Mouse (Mus musculus): Measurements from ENCODE around the gene Cdh1. TPM values are rescaled to one million over a fixed set of nuclear protein-coding genes. Genes with fewer than 3 reads are reported as not detected.
A peak's percentile ranks its signal among the peaks of the same experiment; 100 is the strongest.
"Not testable (repeated sequence)": the region's sequence is repeated elsewhere in the genome, so short reads cannot be mapped to it uniquely, and the experiment has no call there.

The Cdh1 gene
- polyA plus RNA-seq, 1 experiment from 2014 or later: 19.9 TPM

DNA sequence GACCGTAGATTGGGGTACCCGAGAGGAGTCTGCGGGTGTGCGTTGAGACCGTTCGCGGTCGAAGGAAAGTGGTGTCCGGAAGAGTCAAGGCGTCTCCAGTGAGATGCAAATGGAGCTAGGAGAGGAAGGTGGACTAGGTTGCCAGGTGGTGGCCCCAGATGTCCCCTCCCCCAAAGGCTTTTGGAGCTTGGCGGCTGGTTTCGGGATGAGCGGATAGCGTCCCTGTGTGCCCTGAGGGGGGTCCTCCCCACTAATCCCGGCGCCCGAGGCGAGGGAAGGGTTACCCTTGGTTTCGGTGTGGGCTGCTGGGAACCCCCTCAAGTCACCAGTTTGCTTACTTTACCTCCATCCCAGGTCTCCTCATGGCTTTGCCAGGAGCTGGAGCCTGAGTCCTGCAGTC, 782 bp downstream of the Cdh1 start:
- Histone ChIP-seq H3K4me2 (replicated peaks) (peak overlapping the region; percentile 90), H3K9ac (peak overlapping the region; percentile 64; the same call in 1 of the 2 replicates), H3K36me3 (no peaks in the 10 kb centered on the region), H3K4me1 (peaks cover 16% of the 10 kb centered on the region), H3K4me3 (peak overlapping the region; percentile 55), H3K9me3 (no peaks in the 10 kb centered on the region), H3K27ac (no peak overlapping the region), H3K27me3 (peaks cover 76% of the 10 kb centered on the region)
- 2% methylated on average over 19 of the region's 19 CpGs for WGBS
- ATAC-seq (ENCODE audit: low FRiP score, low read depth): no peak

DNA sequence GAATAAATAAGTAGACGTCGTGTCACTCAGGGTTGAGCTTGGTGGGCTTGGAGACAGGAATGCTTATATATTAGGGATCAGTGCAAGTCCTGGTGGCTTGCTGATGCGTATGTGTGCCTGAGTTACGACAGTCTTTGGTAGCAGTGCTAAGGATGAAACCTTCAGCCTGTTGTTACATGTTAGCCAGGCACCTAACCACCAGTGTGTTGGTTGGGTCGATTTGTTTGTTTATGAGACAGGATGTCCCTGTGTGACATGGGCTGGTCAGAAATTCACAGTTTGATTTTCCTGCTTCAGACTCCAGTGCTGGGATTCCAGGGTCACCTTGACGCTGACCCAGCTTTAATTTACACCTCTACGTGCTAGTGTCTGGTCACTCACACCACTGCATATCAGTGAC, 2.5 kb downstream of the Cdh1 start:
- H3K27me3 ChIP-seq: peaks cover 79% of the 10 kb centered on the region
- H3K36me3 ChIP-seq: no peaks in the 10 kb centered on the region
- H3K9ac ChIP-seq: no peak overlapping the region
- H3K9me3 ChIP-seq: no peaks in the 10 kb centered on the region
- no peak overlapping the region for H3K4me2 ChIP-seq (replicated peaks)
- H3K4me1 ChIP-seq: peaks cover 16% of the 10 kb centered on the region
- ATAC-seq (ENCODE audit: low FRiP score, low read depth): no peak
- H3K27ac ChIP-seq: no peak overlapping the region
- H3K4me3 ChIP-seq: no peak overlapping the region
- WGBS: 66% methylated on average over 7 of the region's 7 CpGs

DNA sequence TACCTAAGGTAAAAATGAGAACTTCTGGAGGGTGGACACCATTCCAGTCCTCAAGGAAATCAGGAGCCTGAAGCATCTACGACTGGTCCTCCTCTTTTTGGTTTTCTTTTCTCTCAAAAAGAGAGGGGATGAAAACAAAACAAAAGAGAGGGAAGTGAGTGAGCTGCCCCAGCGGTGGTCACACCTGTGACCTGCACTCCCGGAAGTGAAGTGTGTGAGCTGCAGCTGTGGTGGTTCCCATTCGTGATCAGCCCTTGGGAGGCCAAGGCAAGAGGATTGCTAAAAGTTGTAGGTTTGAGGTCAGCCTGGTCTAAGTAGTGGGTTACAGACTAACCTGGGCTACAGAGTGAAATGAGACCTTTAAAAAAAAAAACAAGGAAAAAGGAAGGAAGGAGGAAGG, 3.0 kb downstream of the Cdh1 start:
- no peak for ATAC-seq (ENCODE audit: low FRiP score, low read depth)
- no peak overlapping the region for H3K4me3 ChIP-seq
- H3K4me1 ChIP-seq: peaks cover 16% of the 10 kb centered on the region
- no peak overlapping the region for H3K27ac ChIP-seq
- H3K4me2 ChIP-seq (replicated peaks): no peak overlapping the region
- WGBS: 45% methylated on average over 4 of the region's 4 CpGs
- H3K36me3 ChIP-seq: no peaks in the 10 kb centered on the region
- no peaks in the 10 kb centered on the region for H3K9me3 ChIP-seq
- H3K9ac ChIP-seq: no peak overlapping the region
- peaks cover 78% of the 10 kb centered on the region for H3K27me3 ChIP-seq

DNA sequence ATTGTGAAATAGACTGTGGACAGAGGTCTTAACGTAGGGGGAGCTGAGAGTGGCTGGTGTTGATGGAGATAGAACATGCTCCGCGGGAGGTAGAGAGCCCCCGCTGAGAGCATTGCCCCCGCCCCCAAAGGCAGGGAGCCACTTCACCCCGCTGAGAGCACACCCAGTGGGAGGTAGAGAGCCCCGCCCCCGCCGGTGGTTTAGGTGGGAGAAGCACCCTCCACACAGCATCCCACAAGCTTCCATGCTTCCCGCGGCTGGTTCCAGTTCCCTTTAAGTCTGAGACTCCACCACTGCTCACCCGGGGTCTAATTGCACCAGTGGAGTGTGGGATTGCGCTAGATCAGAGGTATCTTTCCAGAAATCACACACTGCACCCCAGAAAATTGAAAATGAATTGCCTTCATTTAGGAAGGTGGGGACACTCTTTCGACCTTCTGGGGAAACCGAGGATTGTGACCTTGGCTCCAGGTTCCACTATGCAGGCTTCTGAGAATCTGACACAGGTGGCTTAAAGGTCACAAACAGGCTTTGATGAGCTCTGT, 3.5 kb downstream of the Cdh1 start:
- no peaks in the 10 kb centered on the region for H3K36me3 ChIP-seq
- peaks cover 73% of the 10 kb centered on the region for H3K27me3 ChIP-seq
- H3K27ac ChIP-seq: no peak overlapping the region
- peaks cover 16% of the 10 kb centered on the region for H3K4me1 ChIP-seq
- H3K9me3 ChIP-seq: no peaks in the 10 kb centered on the region
- H3K4me3 ChIP-seq: no peak overlapping the region
- H3K4me2 ChIP-seq (replicated peaks): no peak overlapping the region
- 36% methylated on average over 15 of the region's 15 CpGs for WGBS
- H3K9ac ChIP-seq: no peak overlapping the region
- no peak for ATAC-seq (ENCODE audit: low FRiP score, low read depth)

DNA sequence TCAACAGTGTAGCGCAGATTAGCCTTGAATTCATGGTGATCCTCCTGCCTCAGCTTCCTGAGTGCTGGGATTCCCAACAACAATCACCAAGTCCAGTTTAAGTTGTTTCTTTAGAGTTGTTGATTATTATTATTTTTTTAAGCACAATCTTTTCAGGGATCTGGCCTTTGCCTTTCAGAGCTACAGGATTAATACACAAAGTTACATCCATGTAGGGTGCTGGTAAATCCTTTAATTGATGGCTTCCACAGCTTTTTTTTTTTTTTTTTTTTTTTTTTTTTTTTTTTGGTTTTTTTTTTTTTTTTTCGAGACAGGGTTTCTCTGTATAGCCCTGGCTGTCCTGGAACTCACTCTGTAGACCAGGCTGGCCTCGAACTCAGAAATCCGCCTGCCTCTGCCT, 4.6 kb downstream of the Cdh1 start:
- WGBS: 92% methylated on average over 4 of the region's 4 CpGs
- H3K27me3 ChIP-seq: peaks cover 62% of the 10 kb centered on the region
- H3K9me3 ChIP-seq: not testable (repeated sequence)

DNA sequence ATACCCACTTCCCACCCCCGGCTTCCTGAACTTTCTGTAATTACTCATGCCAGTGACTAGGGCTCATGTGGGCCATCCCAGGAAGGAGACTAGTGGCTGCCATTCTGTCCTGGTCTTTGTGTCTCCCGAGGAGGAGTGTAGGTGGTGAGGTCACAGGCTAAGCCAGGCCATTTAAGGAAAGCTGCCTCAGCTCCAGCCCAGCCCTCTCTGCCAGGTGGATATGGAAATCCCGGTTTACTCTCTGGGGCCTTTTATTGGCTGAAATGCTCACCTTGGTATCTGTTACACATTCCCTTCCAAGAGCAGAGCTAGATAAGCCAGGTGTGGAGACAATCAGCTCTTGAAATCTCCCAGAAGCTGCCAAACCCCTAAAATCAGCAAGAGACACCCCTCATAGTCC, 5.3 kb downstream of the Cdh1 start:
- no peak overlapping the region for H3K27ac ChIP-seq
- no peak overlapping the region for H3K9ac ChIP-seq
- H3K36me3 ChIP-seq: no peaks in the 10 kb centered on the region
- H3K4me1 ChIP-seq: peaks cover 9% of the 10 kb centered on the region
- no peak overlapping the region for H3K4me3 ChIP-seq
- H3K4me2 ChIP-seq (replicated peaks): no peak overlapping the region
- H3K9me3 ChIP-seq: no peaks in the 10 kb centered on the region
- H3K27me3 ChIP-seq: peaks cover 56% of the 10 kb centered on the region
- 51% methylated on average over 3 of the region's 3 CpGs for WGBS
- ATAC-seq (ENCODE audit: low FRiP score, low read depth): no peak

More for the DNA sequence above, 4.6 kb downstream of the Cdh1 start:
- H3K9ac ChIP-seq; H3K36me3 ChIP-seq; ATAC-seq (ENCODE audit: low FRiP score, low read depth); H3K4me3 ChIP-seq; H3K27ac ChIP-seq; H3K4me2 ChIP-seq (replicated peaks): not testable (repeated sequence)
- H3K4me1 ChIP-seq: peaks cover 15% of the 10 kb centered on the region

DNA sequence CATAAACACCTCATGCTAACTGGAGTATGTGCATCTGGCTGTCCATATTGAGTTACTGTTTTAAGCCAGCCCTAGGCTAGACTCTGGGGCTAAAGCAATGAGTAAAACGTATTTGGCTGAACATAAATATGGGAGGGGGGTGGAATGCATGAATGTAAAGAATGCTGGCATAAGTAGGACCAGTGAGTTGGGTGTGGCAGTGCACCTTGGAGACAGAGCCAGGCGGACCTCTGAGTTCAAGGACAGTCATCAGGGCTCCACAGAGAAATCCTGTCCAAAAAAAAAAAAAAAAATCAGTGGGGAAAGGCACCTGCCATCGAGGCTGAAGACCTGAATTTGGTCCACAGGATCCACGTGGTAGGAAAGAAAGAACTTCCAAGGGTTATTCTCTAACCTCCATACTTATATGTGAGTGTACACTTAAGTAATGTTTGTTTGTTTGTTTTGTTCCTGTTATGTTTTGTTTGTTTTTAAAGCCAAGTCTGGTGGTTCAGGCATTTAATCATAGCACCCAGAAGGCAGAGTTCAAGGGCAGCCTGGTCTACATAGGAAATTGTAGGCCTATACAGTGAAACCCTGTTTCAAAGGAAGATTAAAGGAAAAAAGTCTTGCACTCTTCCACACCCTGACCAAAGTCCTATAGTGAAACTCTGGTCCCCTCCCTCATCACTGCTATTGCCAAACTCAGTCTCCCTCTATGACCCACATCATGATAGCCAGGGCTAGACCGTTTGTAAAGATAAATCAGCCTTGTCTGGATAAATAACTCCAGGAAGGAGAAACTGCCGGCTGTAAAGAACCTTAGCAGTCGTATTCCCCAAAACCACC, 6.1 kb downstream of the Cdh1 start:
- 67% methylated on average over 7 of the region's 7 CpGs for WGBS
- H3K27me3 ChIP-seq: peaks cover 47% of the 10 kb centered on the region
- H3K4me2 ChIP-seq (replicated peaks): no peak overlapping the region
- no peaks in the 10 kb centered on the region; the same call in 1 of the 2 replicates for H3K4me1 ChIP-seq
- H3K9me3 ChIP-seq: no peaks in the 10 kb centered on the region
- no peak for ATAC-seq (ENCODE audit: low FRiP score, low read depth)
- no peak overlapping the region for H3K4me3 ChIP-seq
- H3K9ac ChIP-seq: no peak overlapping the region
- no peaks in the 10 kb centered on the region for H3K36me3 ChIP-seq
- no peak overlapping the region for H3K27ac ChIP-seq

DNA sequence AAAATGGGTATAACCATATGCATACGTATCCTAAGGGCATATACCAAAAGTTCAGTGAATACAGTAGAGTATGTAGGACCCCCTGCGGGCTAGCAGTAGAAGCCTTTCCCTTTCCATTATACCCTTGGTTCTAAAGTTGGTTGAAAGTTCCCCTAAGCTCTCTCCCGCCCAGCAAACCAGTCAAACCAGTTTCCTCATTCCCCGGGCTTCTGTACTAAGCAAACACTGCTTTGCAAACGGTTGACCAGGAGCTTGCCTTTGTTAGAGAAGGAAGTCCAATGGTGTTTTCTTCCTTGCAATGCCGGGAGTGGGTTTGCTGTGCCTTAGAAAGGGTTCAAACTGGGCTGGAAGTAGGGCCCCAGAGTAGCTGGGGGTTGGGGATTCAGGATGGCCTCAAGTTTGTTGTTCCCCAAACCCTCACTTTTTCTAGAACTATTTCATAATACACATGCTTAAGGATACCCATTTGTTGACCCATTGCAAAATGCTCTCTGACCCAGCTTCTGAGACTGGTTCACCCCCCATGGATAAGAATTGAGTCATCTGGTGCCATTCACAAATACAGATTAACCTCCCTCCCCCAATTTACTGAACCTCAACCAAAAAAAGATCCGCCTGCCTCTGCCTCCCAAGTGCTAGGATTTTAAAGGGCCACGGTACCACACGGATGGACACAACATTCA, 7.9 kb downstream of the Cdh1 start:
- WGBS: 72% methylated on average over 9 of the region's 9 CpGs
- Histone ChIP-seq H3K4me2 (replicated peaks) (no peak overlapping the region), H3K4me1 (peaks cover 9% of the 10 kb centered on the region), H3K9ac (no peak overlapping the region), H3K9me3 (no peaks in the 10 kb centered on the region), H3K36me3 (no peaks in the 10 kb centered on the region), H3K27ac (no peak overlapping the region), H3K4me3 (no peak overlapping the region), H3K27me3 (peaks cover 30% of the 10 kb centered on the region)
- ATAC-seq (ENCODE audit: low FRiP score, low read depth): no peak

DNA sequence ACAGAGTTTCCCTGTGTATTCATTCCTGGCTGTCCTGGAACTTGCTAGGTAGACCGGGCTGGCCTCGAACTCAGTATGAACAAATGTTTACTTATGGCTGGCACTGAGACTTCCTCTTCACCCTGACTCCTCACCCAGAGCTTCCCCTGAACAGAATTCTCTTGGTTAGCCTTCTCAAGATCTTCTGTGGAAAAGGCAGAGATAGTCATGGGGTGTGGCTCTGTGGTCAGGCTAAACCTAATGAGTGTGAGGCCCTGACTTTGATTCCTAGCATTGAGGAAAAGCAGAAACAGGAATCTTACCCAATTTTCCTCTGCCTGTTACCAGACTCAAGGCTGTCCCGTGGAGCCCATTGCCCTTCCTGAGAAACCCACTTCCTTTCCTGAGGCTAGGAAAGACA, 8.9 kb downstream of the Cdh1 start:
- Histone ChIP-seq H3K27me3 (peaks cover 21% of the 10 kb centered on the region), H3K36me3 (no peaks in the 10 kb centered on the region), H3K9ac (no peak overlapping the region), H3K4me3 (no peak overlapping the region), H3K4me1 (peaks cover 18% of the 10 kb centered on the region), H3K9me3 (no peaks in the 10 kb centered on the region), H3K4me2 (replicated peaks) (no peak overlapping the region), H3K27ac (no peak overlapping the region)
- no peak for ATAC-seq (ENCODE audit: low FRiP score, low read depth)
- 75% methylated on average over 3 of the region's 3 CpGs for WGBS

DNA sequence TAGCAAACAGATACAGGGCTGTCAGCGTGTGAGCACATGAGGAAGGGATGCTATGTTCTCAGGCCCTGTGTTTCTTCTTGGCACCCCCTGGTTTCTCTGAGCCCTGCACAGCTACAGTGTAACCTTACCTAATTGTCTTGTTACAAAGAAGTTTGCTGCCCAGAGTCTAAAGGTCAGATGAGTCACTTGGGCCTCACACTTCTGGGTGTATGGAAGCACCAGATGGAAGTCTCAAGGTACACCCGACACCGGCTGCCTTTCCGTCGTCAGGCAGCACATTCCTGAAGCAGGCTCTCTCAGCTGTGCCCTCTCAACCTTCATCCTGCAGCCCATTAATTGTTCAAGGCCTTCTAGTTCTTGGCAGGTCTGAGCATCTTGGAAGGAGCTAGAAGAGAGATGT, 11.6 kb downstream of the Cdh1 start:
- Histone ChIP-seq H3K4me1 (peaks cover 36% of the 10 kb centered on the region), H3K27ac (no peak overlapping the region)

DNA sequence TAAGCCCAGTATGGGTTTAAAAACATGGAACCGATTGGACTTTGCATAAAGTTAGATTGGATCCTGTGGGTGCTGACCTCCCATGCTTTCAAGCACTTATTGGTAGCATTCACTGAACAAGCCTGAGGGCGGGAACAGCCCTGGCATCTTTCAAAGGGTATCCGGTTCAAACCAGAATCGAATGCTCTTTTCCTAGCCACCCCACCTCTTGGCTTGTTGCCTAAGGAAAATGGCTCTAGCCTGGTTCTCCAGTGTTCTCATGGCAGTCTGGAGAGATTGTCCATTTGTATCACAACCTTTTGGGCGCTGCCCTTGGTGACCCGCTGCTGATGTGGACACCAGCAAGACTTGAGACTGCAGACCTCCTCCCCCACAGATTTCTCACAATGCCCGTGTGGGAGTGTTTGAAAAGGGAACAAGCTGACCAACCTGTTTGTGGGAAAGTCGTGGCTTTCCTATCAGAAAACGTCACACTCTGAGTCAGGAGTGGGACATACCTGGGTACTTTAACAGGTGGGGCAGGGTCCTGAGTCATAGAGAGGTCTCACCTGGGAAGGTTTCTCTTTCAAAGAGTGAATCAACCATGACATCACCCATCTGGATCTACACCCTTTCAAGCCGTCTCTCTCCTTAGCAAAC, 12.6 kb downstream of the Cdh1 start:
- H3K9me3 ChIP-seq: no peaks in the 10 kb centered on the region
- ATAC-seq (ENCODE audit: low FRiP score, low read depth): no peak
- H3K4me2 ChIP-seq (replicated peaks): no peak overlapping the region
- 68% methylated on average over 10 of the region's 10 CpGs for WGBS
- H3K27ac ChIP-seq: no peak overlapping the region
- peaks cover 3% of the 10 kb centered on the region for H3K27me3 ChIP-seq
- no peaks in the 10 kb centered on the region for H3K36me3 ChIP-seq
- H3K9ac ChIP-seq: no peak overlapping the region
- H3K4me3 ChIP-seq: no peak overlapping the region
- H3K4me1 ChIP-seq: peaks cover 46% of the 10 kb centered on the region

More for the DNA sequence above, 11.6 kb downstream of the Cdh1 start:
- Histone ChIP-seq H3K36me3 (no peaks in the 10 kb centered on the region), H3K4me3 (no peak overlapping the region), H3K9me3 (no peaks in the 10 kb centered on the region), H3K27me3 (peaks cover 11% of the 10 kb centered on the region), H3K4me2 (replicated peaks) (no peak overlapping the region), H3K9ac (no peak overlapping the region)
- ATAC-seq (ENCODE audit: low FRiP score, low read depth): no peak
- WGBS: 37% methylated on average over 5 of the region's 5 CpGs

DNA sequence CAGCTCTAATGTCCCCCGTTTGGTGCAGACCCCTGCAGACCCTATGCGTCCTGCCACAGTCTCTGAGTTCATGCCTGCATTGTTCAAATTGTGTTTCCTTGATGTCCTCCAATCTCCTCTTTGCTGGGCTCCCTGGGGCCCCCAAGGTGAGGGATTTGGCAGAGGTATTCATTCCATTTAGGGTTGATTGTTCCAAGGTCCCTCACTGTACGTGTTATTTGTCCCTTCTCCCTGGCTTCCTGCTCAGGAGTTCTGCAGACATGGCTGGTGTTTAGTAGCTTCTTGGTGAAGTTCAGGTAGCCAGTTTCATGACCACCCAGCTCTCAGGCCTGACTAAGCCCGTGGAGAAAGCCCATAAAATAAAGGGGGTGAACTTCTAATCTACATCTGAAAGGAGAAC, 13.5 kb downstream of the Cdh1 start:
- 47% methylated on average over 4 of the region's 4 CpGs for WGBS
- H3K27ac ChIP-seq: no peak overlapping the region
- H3K9me3 ChIP-seq: no peaks in the 10 kb centered on the region
- no peaks in the 10 kb centered on the region for H3K36me3 ChIP-seq
- ATAC-seq (ENCODE audit: low FRiP score, low read depth): no peak
- H3K27me3 ChIP-seq: no peaks in the 10 kb centered on the region
- no peak overlapping the region for H3K4me3 ChIP-seq
- no peak overlapping the region for H3K4me2 ChIP-seq (replicated peaks)
- H3K9ac ChIP-seq: no peak overlapping the region
- peaks cover 46% of the 10 kb centered on the region for H3K4me1 ChIP-seq

Data from limb, embryonic 13.5 days (tissue).